Mouse (Mus musculus): ENCODE data around the gene Pinlyp. TPM values are rescaled to one million over a fixed set of nuclear protein-coding genes. Genes with fewer than 3 reads are reported as not detected.
A peak's percentile ranks its signal among the peaks of the same experiment; 100 is the strongest.

The Pinlyp gene
- polyA plus RNA-seq (2015; fragmentation: Nextera tagmentation; extraction: Ambion mirVana), result not detected in 2 replicates

GRCm38 (mm10) chr7:24546068-24546614 lies at the start of gene Pinlyp, which contains the start of gene Xrcc1:
Gene Pinlyp (minus strand): TSS chr7:24546118.
Gene Xrcc1 (plus strand): TSS chr7:24546289.
- H3K36me3 ChIP-seq, result peaks cover 19% of the 10 kb centered on the region
- H3K4me2 ChIP-seq, result peak within 1 kb of the TSS; percentile 74
- H3K9me3 ChIP-seq, result no peaks in the 10 kb centered on the region
- peak; percentile 19 for ATAC-seq (ENCODE audit: low FRiP score)
- H3K9ac ChIP-seq, result peak within 1 kb of the TSS; percentile 84
- H3K4me3 ChIP-seq, result peak within 1 kb of the TSS; percentile 74
- no peaks in the 10 kb centered on the region for H3K27me3 ChIP-seq
- peaks cover 19% of the 10 kb centered on the region for H3K4me1 ChIP-seq (replicated peaks)
- H3K27ac ChIP-seq, result peak within 1 kb of the TSS; percentile 75
- WGBS, result 43% methylated on average over 13 of the region's 13 CpGs

- Histone ChIP-seq H3K4me3 (no peak overlapping the region), H3K27ac (no peak overlapping the region), H3K9me3 (no peaks in the 10 kb centered on the region), H3K36me3 (no peaks in the 10 kb centered on the region), H3K9ac (no peak overlapping the region), H3K4me1 (replicated peaks) (peaks cover 15% of the 10 kb centered on the region), H3K27me3 (peaks cover 19% of the 10 kb centered on the region), H3K4me2 (no peak overlapping the region)
- no peak for ATAC-seq (ENCODE audit: low FRiP score)
- WGBS, result 86% methylated on average over 2 of the region's 2 CpGs
These were observed 49.5 kb upstream of the Pinlyp start for GRCm38 (mm10) chr7:24595464-24595863.

GRCm38 (mm10) chr7:24594309-24594803 lies 48.4 kb upstream of the Pinlyp start:
- Histone ChIP-seq H3K27me3 (peaks cover 19% of the 10 kb centered on the region), H3K9me3 (no peaks in the 10 kb centered on the region), H3K4me3 (peak overlapping the region; percentile 64), H3K36me3 (no peaks in the 10 kb centered on the region), H3K4me2 (peak overlapping the region; percentile 75), H3K4me1 (replicated peaks) (peaks cover 15% of the 10 kb centered on the region), H3K27ac (no peak overlapping the region), H3K9ac (peak overlapping the region; percentile 83)
- ATAC-seq (ENCODE audit: low FRiP score), result 0 out of 2 replicates have a peak, but pooled peaks have one; percentile 26
- WGBS, result 1% methylated on average over 13 of the region's 13 CpGs

GRCm38 (mm10) chr7:24593621-24594308 lies 47.8 kb upstream of the Pinlyp start:
- whole genome bisulfite sequencing, result 3% methylated on average over 38 of the region's 39 CpGs
- Histone ChIP-seq H3K4me1 (replicated peaks) (peaks cover 15% of the 10 kb centered on the region), H3K9me3 (no peaks in the 10 kb centered on the region), H3K4me2 (peak overlapping the region; percentile 75), H3K9ac (peak overlapping the region; percentile 83), H3K27me3 (peaks cover 19% of the 10 kb centered on the region), H3K27ac (no peak overlapping the region), H3K4me3 (peak overlapping the region; percentile 64), H3K36me3 (no peaks in the 10 kb centered on the region)
- peak; percentile 84 for ATAC-seq (ENCODE audit: low FRiP score)

GRCm38 (mm10) chr7:24592781-24593180 lies 46.9 kb upstream of the Pinlyp start:
- H3K4me1 ChIP-seq (replicated peaks), result peaks cover 16% of the 10 kb centered on the region
- no peaks in the 10 kb centered on the region for H3K36me3 ChIP-seq
- H3K4me2 ChIP-seq, result no peak overlapping the region
- 82% methylated on average over 6 of the region's 6 CpGs for WGBS
- peaks cover 19% of the 10 kb centered on the region for H3K27me3 ChIP-seq
- no peak overlapping the region for H3K27ac ChIP-seq
- H3K4me3 ChIP-seq, result no peak overlapping the region
- no peaks in the 10 kb centered on the region for H3K9me3 ChIP-seq
- ATAC-seq (ENCODE audit: low FRiP score), result no peak
- H3K9ac ChIP-seq, result no peak overlapping the region

- peaks cover 19% of the 10 kb centered on the region for H3K27me3 ChIP-seq
- H3K9ac ChIP-seq, result no peak overlapping the region
- peaks cover 21% of the 10 kb centered on the region for H3K4me1 ChIP-seq (replicated peaks)
- H3K4me2 ChIP-seq, result no peak overlapping the region
- H3K4me3 ChIP-seq, result no peak overlapping the region
- no peak for ATAC-seq (ENCODE audit: low FRiP score)
- WGBS, result 68% methylated on average over 4 of the region's 4 CpGs
- H3K27ac ChIP-seq, result no peak overlapping the region; the same call in 1 of the 2 replicates
- H3K9me3 ChIP-seq, result no peaks in the 10 kb centered on the region
- H3K36me3 ChIP-seq, result no peaks in the 10 kb centered on the region
These were observed 46.2 kb upstream of the Pinlyp start for GRCm38 (mm10) chr7:24592163-24592562.

- Histone ChIP-seq H3K9me3 (no peaks in the 10 kb centered on the region), H3K27me3 (peaks cover 22% of the 10 kb centered on the region), H3K4me2 (no peak overlapping the region), H3K4me1 (replicated peaks) (peaks cover 25% of the 10 kb centered on the region), H3K9ac (no peak overlapping the region), H3K36me3 (no peaks in the 10 kb centered on the region), H3K27ac (no peak overlapping the region), H3K4me3 (no peak overlapping the region)
- WGBS, result 78% methylated on average over 5 of the region's 5 CpGs
- ATAC-seq (ENCODE audit: low FRiP score), result no peak
These were observed 45.8 kb upstream of the Pinlyp start for GRCm38 (mm10) chr7:24591735-24592134.

- no peak overlapping the region for H3K9ac ChIP-seq
- no peak for ATAC-seq (ENCODE audit: low FRiP score)
- H3K4me1 ChIP-seq (replicated peaks), result peaks cover 18% of the 10 kb centered on the region
- no peaks in the 10 kb centered on the region for H3K36me3 ChIP-seq
- H3K4me2 ChIP-seq, result no peak overlapping the region
- peaks cover 31% of the 10 kb centered on the region for H3K27me3 ChIP-seq
- H3K9me3 ChIP-seq, result no peaks in the 10 kb centered on the region
- no peak overlapping the region for H3K27ac ChIP-seq
- WGBS, result 94% methylated on average over 13 of the region's 13 CpGs
- H3K4me3 ChIP-seq, result no peak overlapping the region
These were observed 42.4 kb upstream of the Pinlyp start for GRCm38 (mm10) chr7:24588336-24588735.

GRCm38 (mm10) chr7:24587330-24588105 lies 41.6 kb upstream of the Pinlyp start, which contains the start of the genes Ethe1 and Zfp575:
Gene Ethe1 (plus strand): TSS chr7:24587543.
Gene Zfp575 (minus strand): TSS chr7:24587641.
- H3K9me3 ChIP-seq, result no peaks in the 10 kb centered on the region
- 7% methylated on average over 28 of the region's 30 CpGs for WGBS
- peak within 1 kb of the TSS; percentile 62 for H3K4me2 ChIP-seq
- peaks cover 31% of the 10 kb centered on the region for H3K27me3 ChIP-seq
- peak within 1 kb of the TSS; percentile 89 for H3K9ac ChIP-seq
- peak within 1 kb of the TSS; percentile 56 for H3K4me3 ChIP-seq
- ATAC-seq (ENCODE audit: low FRiP score), result peak; percentile 80
- peaks cover 16% of the 10 kb centered on the region for H3K4me1 ChIP-seq (replicated peaks)
- peak within 1 kb of the TSS; percentile 70 for H3K27ac ChIP-seq
- H3K36me3 ChIP-seq, result no peaks in the 10 kb centered on the region

- Histone ChIP-seq H3K27ac (no peak overlapping the region), H3K36me3 (no peaks in the 10 kb centered on the region), H3K4me1 (replicated peaks) (peaks cover 16% of the 10 kb centered on the region), H3K4me2 (peak overlapping the region; percentile 62), H3K27me3 (peaks cover 31% of the 10 kb centered on the region), H3K9ac (peak overlapping the region; percentile 89), H3K9me3 (no peaks in the 10 kb centered on the region), H3K4me3 (peak overlapping the region; percentile 56)
- peak; percentile 74 for ATAC-seq (ENCODE audit: low FRiP score)
- 9% methylated on average over 8 of the region's 8 CpGs for WGBS
These were observed 40.9 kb upstream of the Pinlyp start for GRCm38 (mm10) chr7:24586828-24587227.

GRCm38 (mm10) chr7:24585995-24586394 lies 40.1 kb upstream of the Pinlyp start:
- Histone ChIP-seq H3K27me3 (peaks cover 31% of the 10 kb centered on the region), H3K27ac (no peak overlapping the region), H3K4me1 (replicated peaks) (peaks cover 16% of the 10 kb centered on the region), H3K4me3 (peak overlapping the region; percentile 5; the same call in 1 of the 2 replicates), H3K36me3 (no peaks in the 10 kb centered on the region), H3K9ac (no peak overlapping the region), H3K4me2 (no peak overlapping the region), H3K9me3 (no peaks in the 10 kb centered on the region)
- no peak for ATAC-seq (ENCODE audit: low FRiP score)
- WGBS, result 45% methylated on average over 15 of the region's 16 CpGs

GRCm38 (mm10) chr7:24584876-24585275 lies 39.0 kb upstream of the Pinlyp start:
- Histone ChIP-seq H3K27me3 (peaks cover 31% of the 10 kb centered on the region), H3K4me2 (no peak overlapping the region), H3K27ac (no peak overlapping the region), H3K9me3 (no peaks in the 10 kb centered on the region), H3K4me1 (replicated peaks) (peaks cover 16% of the 10 kb centered on the region), H3K4me3 (no peak overlapping the region), H3K36me3 (no peaks in the 10 kb centered on the region), H3K9ac (no peak overlapping the region)
- WGBS, result 88% methylated on average over 6 of the region's 6 CpGs
- no peak for ATAC-seq (ENCODE audit: low FRiP score)
